Mouse (Mus musculus) limb, embryonic 11.5 days (tissue): ENCODE measurements around the gene Rsl24d1. TPM values are rescaled to one million over a fixed set of nuclear protein-coding genes. Genes with fewer than 3 reads are reported as not detected.

Experiments
- ATAC-seq: fragments of 200-750 bp; cut with Nextera tagmentation; 2 replicates; pipeline ENCODE4 v1.8.0; 2017; ENCODE audit warnings: low read depth; ENCODE audit not compliant: insufficient number of reproducible peaks, low FRiP score, low TSS enrichment
- DNase-seq: peaks from one replicate; pipeline ENCODE4 v3.0.0-alpha.2; 2015; ENCODE audit warnings: low spot score
- H3K27ac ChIP-seq: fragments of 300-500 bp; sonication (generic); replicated peaks from 2 replicates; pipeline ENCODE4 v1.5.1; 2014; ENCODE audit warnings: low read depth, mild to moderate bottlenecking, low read length
- H3K27me3 ChIP-seq: fragments of 300-500 bp; sonication (generic); 2 replicates; pipeline ENCODE4 v1.6.1; 2014; ENCODE audit warnings: mild to moderate bottlenecking, low read length, mixed read lengths; ENCODE audit not compliant: control insufficient read depth, insufficient read depth
- H3K36me3 ChIP-seq: fragments of 300-500 bp; sonication (generic); 2 replicates; pipeline ENCODE4 v1.6.1; 2014; ENCODE audit warnings: mild to moderate bottlenecking, low read length, moderate library complexity, mixed read lengths; ENCODE audit not compliant: control insufficient read depth, insufficient read depth
- H3K4me1 ChIP-seq: fragments of 300-500 bp; sonication (generic); 2 replicates; pipeline ENCODE4 v1.6.1; 2014; ENCODE audit warnings: low read length, mixed read lengths; ENCODE audit not compliant: control insufficient read depth, insufficient read depth
- H3K4me2 ChIP-seq: fragments of 300-500 bp; sonication (generic); 2 replicates; pipeline ENCODE4 v1.6.1; 2014; ENCODE audit warnings: low read depth, mild to moderate bottlenecking, moderate library complexity; ENCODE audit not compliant: severe bottlenecking
- H3K4me3 ChIP-seq: fragments of 300-500 bp; sonication (generic); 2 replicates; pipeline ENCODE4 v1.5.1; 2014; ENCODE audit warnings: low read depth, low read length
- H3K9ac ChIP-seq: fragments of 300-500 bp; sonication (generic); 2 replicates; pipeline ENCODE4 v1.6.1; 2014; ENCODE audit warnings: mild to moderate bottlenecking, low read length
- H3K9me3 ChIP-seq: fragments of 300-500 bp; sonication (generic); 2 replicates; pipeline ENCODE4 v1.6.1; 2016; ENCODE audit warnings: low read length; ENCODE audit not compliant: control insufficient read depth
- WGBS: fragments of 180-500 bp; shearing (Covaris S2); extraction: QIAGEN DNeasy Blood & Tissue Kit; methylation state at CpG from one replicate; pipeline ENCODE4 v1.1.7; 2014; 5-methylcytosine and 5-hydroxymethylcytosine counted together
- polyA plus RNA-seq: library from polyadenylated mRNA; unstranded; fragments of >200 nt; fragmentation: Nextera tagmentation; extraction: Ambion mirVana; gene quantifications from 2 replicates; pipeline ENCODE4 v1.2.1, GENCODE M21; 2014

The Rsl24d1 gene
- polyA plus RNA-seq, 1 experiment from 2014 or later: 180 TPM

- H3K36me3 ChIP-seq: no peaks in the 10 kb centered on the region
- H3K4me1 ChIP-seq: no peaks in the 10 kb centered on the region
- no peak overlapping the region for H3K9ac ChIP-seq
- ATAC-seq: no peak
- no peak for DNase-seq
- H3K27me3 ChIP-seq: no peaks in the 10 kb centered on the region
- no peak overlapping the region for H3K27ac ChIP-seq
- 75% methylated on average over 16 of the region's 16 CpGs for WGBS
- H3K4me2 ChIP-seq: no peak overlapping the region
- H3K9me3 ChIP-seq: no peaks in the 10 kb centered on the region
- H3K4me3 ChIP-seq: no peak overlapping the region
Observed at GRCm38 (mm10) chr9:73089222-73089920, 23.9 kb upstream of the Rsl24d1 start.

DNA sequence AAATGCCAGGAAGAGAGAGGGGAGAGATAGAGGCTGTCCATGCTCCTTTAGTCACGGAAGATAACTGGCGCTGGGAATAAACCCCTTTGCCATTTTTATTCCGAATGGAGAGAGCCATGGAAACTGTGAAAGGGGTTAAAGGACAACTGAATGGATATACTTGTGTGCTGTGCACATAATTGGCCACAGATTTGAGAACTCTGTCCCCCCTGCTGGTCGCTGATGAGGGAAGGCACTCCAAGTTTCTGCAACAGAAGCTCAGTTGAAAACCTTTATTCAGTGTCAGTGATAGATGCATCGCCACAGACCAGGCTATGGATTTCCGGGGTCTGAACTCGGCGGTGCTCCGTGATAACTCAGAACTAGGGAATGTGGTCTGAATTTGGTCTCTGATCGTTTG lies 23.1 kb upstream of the Rsl24d1 start:
- no peak overlapping the region for H3K4me3 ChIP-seq
- H3K4me1 ChIP-seq: no peaks in the 10 kb centered on the region
- no peak for DNase-seq
- WGBS: 83% methylated on average over 10 of the region's 10 CpGs
- H3K9me3 ChIP-seq: no peaks in the 10 kb centered on the region
- H3K4me2 ChIP-seq: no peak overlapping the region
- no peak for ATAC-seq
- H3K27ac ChIP-seq: no peak overlapping the region
- H3K9ac ChIP-seq: no peak overlapping the region
- H3K27me3 ChIP-seq: no peaks in the 10 kb centered on the region
- no peaks in the 10 kb centered on the region for H3K36me3 ChIP-seq

- H3K4me2 ChIP-seq: no peak overlapping the region
- WGBS: 0% methylated on average over 1 of the region's 1 CpGs
Observed at GRCm38 (mm10) chr9:73091747-73092146, 21.5 kb upstream of the Rsl24d1 start.

GRCm38 (mm10) chr9:73094580-73094979 lies 18.6 kb upstream of the Rsl24d1 start:
- Histone ChIP-seq H3K9me3 (no peaks in the 10 kb centered on the region), H3K36me3 (no peaks in the 10 kb centered on the region), H3K27ac (no peak overlapping the region), H3K27me3 (peaks cover 4% of the 10 kb centered on the region; the same call in 1 of the 2 replicates), H3K4me1 (no peaks in the 10 kb centered on the region), H3K4me2 (no peak overlapping the region), H3K4me3 (no peak overlapping the region), H3K9ac (no peak overlapping the region)
- WGBS: 46% methylated on average over 17 of the region's 17 CpGs
- DNase-seq (peak; percentile 43), ATAC-seq (peak; percentile 71; the same call in 1 of the 2 replicates)

More at GRCm38 (mm10) chr9:73091747-73092146, 21.5 kb upstream of the Rsl24d1 start:
- no peak overlapping the region for H3K4me3 ChIP-seq
- DNase-seq (peak; percentile 47), ATAC-seq (no peak; the same call in 1 of the 2 replicates)
- no peaks in the 10 kb centered on the region for H3K36me3 ChIP-seq
- no peaks in the 10 kb centered on the region for H3K4me1 ChIP-seq
- H3K27me3 ChIP-seq: peaks cover 4% of the 10 kb centered on the region; the same call in 1 of the 2 replicates
- H3K27ac ChIP-seq: no peak overlapping the region
- no peaks in the 10 kb centered on the region for H3K9me3 ChIP-seq
- no peak overlapping the region for H3K9ac ChIP-seq

DNA sequence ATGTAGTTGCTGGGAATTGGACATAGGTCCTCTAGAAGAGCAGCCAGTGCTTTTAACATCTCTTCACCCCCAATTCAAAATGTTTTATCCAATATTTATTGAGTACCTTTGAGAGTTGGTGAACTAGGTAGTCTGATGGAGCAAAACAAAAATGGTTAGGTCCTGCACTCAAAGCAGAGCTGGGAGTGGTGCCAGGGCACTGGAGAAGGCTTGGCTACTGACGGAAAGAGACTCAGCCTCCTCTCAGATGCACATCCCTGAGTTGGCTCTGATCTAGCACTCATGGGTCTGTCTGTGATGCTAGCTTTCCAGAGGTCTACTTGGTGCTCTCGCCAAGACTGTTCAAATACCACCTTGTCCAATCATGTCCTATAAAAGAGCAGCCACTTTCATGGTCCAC lies 15.3 kb upstream of the Rsl24d1 start:
- ATAC-seq (no peak), DNase-seq (no peak)
- H3K4me2 ChIP-seq: no peak overlapping the region
- H3K27ac ChIP-seq: no peak overlapping the region
- no peaks in the 10 kb centered on the region for H3K36me3 ChIP-seq
- H3K4me1 ChIP-seq: no peaks in the 10 kb centered on the region
- no peak overlapping the region for H3K4me3 ChIP-seq
- peaks cover 8% of the 10 kb centered on the region; the same call in 1 of the 2 replicates for H3K27me3 ChIP-seq
- H3K9me3 ChIP-seq: no peaks in the 10 kb centered on the region
- no peak overlapping the region for H3K9ac ChIP-seq
- 80% methylated on average over 2 of the region's 2 CpGs for WGBS

GRCm38 (mm10) chr9:73101536-73101935 lies 11.7 kb upstream of the Rsl24d1 start, which contains the start of gene Khdc3:
Gene Khdc3 (plus strand): TSS chr9:73101836.
- H3K4me2 ChIP-seq: no peak within 1 kb of the TSS
- no peak within 1 kb of the TSS for H3K9ac ChIP-seq
- no peak for DNase-seq
- no peaks in the 10 kb centered on the region for H3K4me1 ChIP-seq
- ATAC-seq: no peak
- H3K27me3 ChIP-seq: peaks cover 9% of the 10 kb centered on the region; the same call in 1 of the 2 replicates
- no peak within 1 kb of the TSS for H3K4me3 ChIP-seq
- H3K27ac ChIP-seq: no peak within 1 kb of the TSS
- H3K36me3 ChIP-seq: no peaks in the 10 kb centered on the region
- WGBS: 89% methylated on average over 5 of the region's 5 CpGs
- no peaks in the 10 kb centered on the region for H3K9me3 ChIP-seq

- H3K27ac ChIP-seq: no peak within 1 kb of the TSS
- H3K4me3 ChIP-seq: peak within 1 kb of the TSS; percentile 37
- H3K27me3 ChIP-seq: peaks cover 9% of the 10 kb centered on the region; the same call in 1 of the 2 replicates
- H3K4me1 ChIP-seq: no peaks in the 10 kb centered on the region
- H3K9me3 ChIP-seq: no peaks in the 10 kb centered on the region
- DNase-seq (no peak), ATAC-seq (no peak)
- H3K36me3 ChIP-seq: no peaks in the 10 kb centered on the region
- H3K9ac ChIP-seq: peak within 1 kb of the TSS; percentile 50
- 83% methylated on average over 4 of the region's 4 CpGs for WGBS
- peak within 1 kb of the TSS; percentile 81 for H3K4me2 ChIP-seq
Observed at GRCm38 (mm10) chr9:73102181-73102580, 11.0 kb upstream of the Rsl24d1 start, which contains the start of gene Gm20509. Gene Gm20509 (plus strand): TSS chr9:73102470.

- Histone ChIP-seq H3K4me1 (no peaks in the 10 kb centered on the region), H3K27ac (no peak overlapping the region), H3K27me3 (peaks cover 9% of the 10 kb centered on the region; the same call in 1 of the 2 replicates), H3K9ac (peak overlapping the region; percentile 50), H3K4me2 (peak overlapping the region; percentile 81), H3K4me3 (peak overlapping the region; percentile 37), H3K9me3 (no peaks in the 10 kb centered on the region), H3K36me3 (no peaks in the 10 kb centered on the region)
- DNase-seq (peak; percentile 73), ATAC-seq (peak; percentile 54)
- WGBS: 4% methylated on average over 59 of the region's 60 CpGs
Observed at GRCm38 (mm10) chr9:73103159-73103879, 9.9 kb upstream of the Rsl24d1 start.
